Mouse (Mus musculus) bone marrow, adult 2 months (tissue): ENCODE data around the gene Fry.

ENCODE experiments used
- CTCF ChIP-seq: fragments of 200-500 bp; IDR thresholded peaks from 2 replicates; pipeline ENCODE4 v1.5.1; 2011; ENCODE audit warnings: low read length, control low read depth; ENCODE audit not compliant: control insufficient read depth, insufficient read depth
- POLR2A ChIP-seq: fragments of 200-500 bp; IDR thresholded peaks from 2 replicates; pipeline ENCODE4 v1.6.1; 2011; ENCODE audit warnings: low read depth, mild to moderate bottlenecking, control low read depth, low read length, borderline replicate concordance; ENCODE audit not compliant: control insufficient read depth

DNA sequence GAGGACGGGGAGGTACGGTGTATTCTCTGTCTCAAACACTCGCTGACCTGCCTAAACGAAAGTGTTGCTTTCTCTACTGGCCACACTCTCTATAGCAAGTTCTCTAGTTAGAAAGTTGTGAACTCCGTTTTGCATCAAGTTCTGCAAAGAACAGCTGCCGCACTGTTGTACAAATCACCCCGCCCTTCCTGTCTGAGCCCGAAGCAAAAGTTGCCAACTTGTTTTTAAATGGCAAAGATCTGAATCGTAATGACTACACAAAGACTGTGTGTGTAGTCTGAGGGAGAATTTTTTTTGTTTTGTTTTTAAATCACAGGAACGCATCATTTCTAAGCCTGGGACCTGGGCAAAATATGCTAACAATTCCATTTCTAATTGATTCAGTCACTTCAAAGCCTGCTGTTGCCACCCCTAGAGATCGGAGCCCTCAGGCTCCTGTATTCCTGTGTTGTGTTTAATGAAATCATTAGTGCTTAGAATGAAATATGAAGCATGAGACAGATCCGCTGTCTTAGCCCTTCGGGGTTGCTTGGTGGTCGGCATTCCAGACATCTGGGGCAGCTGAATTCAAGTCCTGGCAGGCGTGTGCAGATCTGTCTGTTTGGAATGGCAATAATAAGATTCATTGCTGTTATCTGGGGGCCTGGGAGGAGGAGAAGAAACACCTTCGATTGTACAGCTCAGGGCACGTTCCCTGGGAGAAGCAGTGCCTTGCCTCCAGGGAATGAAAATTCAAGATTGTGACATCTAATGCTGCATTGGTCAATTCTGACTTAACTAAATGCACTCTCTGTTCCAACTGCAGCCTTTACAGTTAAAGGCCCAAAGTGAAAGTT lies 339.7 kb downstream of the Fry start:
- TF ChIP-seq CTCF (no peak), POLR2A (no peak)
